In the genomic region with DNA sequence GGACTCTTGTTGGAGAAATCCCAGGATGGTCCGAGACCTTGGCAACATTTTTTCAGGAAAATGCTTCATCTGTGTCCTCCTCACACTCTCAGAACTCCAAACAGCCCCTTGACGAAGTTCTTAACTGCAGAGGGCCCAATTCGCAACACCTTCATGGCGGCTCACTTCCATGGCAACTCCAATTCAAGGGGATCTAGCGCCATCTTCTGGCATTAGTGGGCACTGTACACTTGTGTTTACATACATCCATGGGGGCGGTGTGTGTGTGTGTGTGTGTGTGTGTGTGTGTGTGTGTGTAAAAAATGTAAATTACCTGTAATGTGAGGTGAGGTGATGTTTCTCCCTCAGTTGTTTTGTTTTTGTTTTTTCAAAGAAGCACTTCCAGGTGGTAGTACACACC, we compare ENCODE assay signal across 14 mouse cellular contexts. TPM values are rescaled to one million over a fixed set of nuclear protein-coding genes. Genes with fewer than 3 reads are reported as not detected.
DNase-seq lines count a peak whose midpoint lies in the region; ATAC-seq and TF ChIP-seq lines count a peak whose summit lies in the region.
"Had no signal": no experiment of that assay in that cellular context is flagged by ENCODE, and none has a peak within 500 bp of the region (broad histone marks: within the 10 kb centered on the region; RNA-seq: fewer than 3 reads in every experiment).

No protein-coding gene starts in this region.

- no peaks in the 10 kb centered on the region for H3K4me1 ChIP-seq in heart, postnatal 0 days (ENCODE audit: control insufficient read depth, insufficient read depth)
- no peaks in the 10 kb centered on the region for H3K4me1 ChIP-seq in liver, embryonic 14.5 days (replicated peaks; ENCODE audit: control insufficient read depth in 2 of 2, insufficient read depth in 2 of 2, low read length in 1 of 2)
- H3K4me1 ChIP-seq: limb, embryonic 12.5 days; midbrain, embryonic 13.5 days had no signal

- no peaks in the 10 kb centered on the region for H3K9me3 ChIP-seq in heart, postnatal 0 days (replicated peaks; ENCODE audit: control insufficient read depth, low read length)
- H3K9me3 ChIP-seq in liver, embryonic 14.5 days (ENCODE audit: control insufficient read depth, low read length), result no peaks in the 10 kb centered on the region
- H3K9me3 ChIP-seq: limb, embryonic 12.5 days; midbrain, embryonic 13.5 days had no signal

- no peak overlapping the region for H3K4me3 ChIP-seq in heart, postnatal 0 days (ENCODE audit: low read depth, low read length)
- H3K4me3 ChIP-seq in liver, embryonic 14.5 days (ENCODE audit: insufficient read depth in 1 of 2, low read depth in 2 of 2, low read length in 2 of 2), result no peak overlapping the region
- H3K4me3 ChIP-seq: limb, embryonic 12.5 days; midbrain, embryonic 13.5 days had no signal

- 50% methylated on average over 6 of the region's 6 CpGs for WGBS in heart, postnatal 0 days
- WGBS in liver, embryonic 14.5 days (ENCODE audit: insufficient replicate concordance), result 37% methylated on average over 6 of the region's 6 CpGs

- H3K27me3 ChIP-seq in heart, postnatal 0 days (ENCODE audit: control insufficient read depth, insufficient read depth, low read length), result no peaks in the 10 kb centered on the region
- no peaks in the 10 kb centered on the region for H3K27me3 ChIP-seq in liver, embryonic 14.5 days (ENCODE audit: control insufficient read depth, insufficient read depth, low read length)
- H3K27me3 ChIP-seq: limb, embryonic 12.5 days; midbrain, embryonic 13.5 days had no signal

- no peak overlapping the region for H3K4me2 ChIP-seq in heart, postnatal 0 days (ENCODE audit: low read depth, low read length)
- no peak overlapping the region for H3K4me2 ChIP-seq in liver, embryonic 14.5 days (ENCODE audit: low read depth)
- H3K4me2 ChIP-seq: limb, embryonic 12.5 days; midbrain, embryonic 13.5 days had no signal

- H3K9ac ChIP-seq in heart, postnatal 0 days (replicated peaks; ENCODE audit: low read depth, low read length), result no peak overlapping the region
- no peak overlapping the region for H3K9ac ChIP-seq in liver, embryonic 14.5 days (replicated peaks)
- H3K9ac ChIP-seq: limb, embryonic 12.5 days; midbrain, embryonic 13.5 days had no signal

- ATAC-seq in heart, postnatal 0 days (ENCODE audit: insufficient read depth, low read depth), result no peak
- no peak for ATAC-seq in liver, embryonic 14.5 days (ENCODE audit: insufficient read depth)
- ATAC-seq: midbrain, embryonic 13.5 days had no signal

- TF ChIP-seq CTCF in heart, postnatal 0 days (IDR thresholded peaks at IDR 0.05; ENCODE audit: low read depth), result peak; percentile 36
- peak; percentile 63 for TF ChIP-seq CTCF in liver, embryonic 14.5 days (IDR thresholded peaks at IDR 0.05; ENCODE audit: low read depth)

- no peak for TF ChIP-seq EP300 in heart, postnatal 0 days (IDR thresholded peaks at IDR 0.05; ENCODE audit: low read depth)
- no peak for TF ChIP-seq EP300 in liver, embryonic 14.5 days (IDR thresholded peaks at IDR 0.05; ENCODE audit: low read depth)

- DNase-seq in heart, postnatal 0 days (ENCODE audit: low spot score), result no peak
- no peak for DNase-seq in heart, postnatal 10 days
- peak; percentile 72 for DNase-seq in A20 (ENCODE audit: low read depth, low spot score)
- peak; percentile 50 for DNase-seq in WW6 (ENCODE audit: low read depth, low spot score)
- peak in 2 of 3 experiments; percentile 20 to 42 for DNase-seq in liver, embryonic 14.5 days (ENCODE audit: low read depth in 3 of 3, low spot score in 3 of 3)
- no peak for DNase-seq in neural tube, embryonic 10.5 days (ENCODE audit: extremely low spot score, low spot score)
- no peak for DNase-seq in urinary bladder, postnatal 4 days (ENCODE audit: low spot score in 2 of 2)
- no peak for DNase-seq in spleen, adult 18-20 months
- DNase-seq: gastrocnemius, postnatal 14 days had no signal

- intact Hi-C loops in heart, postnatal 10 days (cut with DNase I), result loop anchor here (5.0 kb wide), 1 partner anchor 69 kb away; no protein-coding TSS in a partner anchor

- no peak overlapping the region for H3K27ac ChIP-seq in heart, postnatal 0 days (ENCODE audit: low read depth)
- H3K27ac ChIP-seq in liver, embryonic 14.5 days, result no peak overlapping the region
- H3K27ac ChIP-seq: limb, embryonic 12.5 days; midbrain, embryonic 13.5 days had no signal

- no peaks in the 10 kb centered on the region for H3K36me3 ChIP-seq in heart, postnatal 0 days (replicated peaks; ENCODE audit: control insufficient read depth, insufficient read depth, low read length)
- no peaks in the 10 kb centered on the region for H3K36me3 ChIP-seq in liver, embryonic 14.5 days (replicated peaks; ENCODE audit: control insufficient read depth, insufficient read depth, low read depth)
- H3K36me3 ChIP-seq: limb, embryonic 12.5 days; midbrain, embryonic 13.5 days had no signal

RNA-seq across cellular contexts. Expression of a gene that starts 12.3 kb away (rescaled TPM):
- 64.7 and 73.5 TPM in 2 replicates for total RNA-seq in heart, postnatal 0 days (2014; rRNA removed; ENCODE audit: low replicate concordance)
- polyA plus RNA-seq in heart, postnatal 0 days (2015; fragmentation: Nextera tagmentation; extraction: Ambion mirVana), result 82.0 and 83.5 TPM in 2 replicates
- 10 to 100 TPM; 73.9 to 74.7 TPM for total RNA-seq in heart, postnatal 10 days (2021)
- 42.0 and 47.2 TPM in 2 replicates for polyA plus RNA-seq in liver, embryonic 14.5 days (2012; rRNA removed)
- 51.5 and 57.8 TPM in 2 replicates for polyA plus RNA-seq in liver, embryonic 14.5 days (2014; fragmentation: Nextera tagmentation; extraction: Ambion mirVana)

RNA-seq across cellular contexts. Expression of a gene that starts 12.5 kb away (rescaled TPM):
- total RNA-seq in heart, postnatal 0 days (2014; rRNA removed; ENCODE audit: low replicate concordance), result not detected in 2 replicates
- not detected in 2 replicates for polyA plus RNA-seq in heart, postnatal 0 days (2015; fragmentation: Nextera tagmentation; extraction: Ambion mirVana)
- total RNA-seq in heart, postnatal 10 days (2021), result not detected
- polyA plus RNA-seq in liver, embryonic 14.5 days (2012; rRNA removed), result 0.11 TPM in 2 replicates
- polyA plus RNA-seq in liver, embryonic 14.5 days (2014; fragmentation: Nextera tagmentation; extraction: Ambion mirVana), result 0.04 TPM in 1 of 2 replicates, not detected in the other
- total RNA-seq: gastrocnemius, postnatal 14 days had no signal
- polyA plus RNA-seq: cortical plate, adult 2 months; intestine, embryonic 14.5 days; midbrain, embryonic 13.5 days had no signal

RNA-seq across cellular contexts. Expression of a gene that starts 28.6 kb away (rescaled TPM):
- total RNA-seq in heart, postnatal 0 days (2014; rRNA removed; ENCODE audit: low replicate concordance), result not detected in 2 replicates
- not detected in 2 replicates for polyA plus RNA-seq in heart, postnatal 0 days (2015; fragmentation: Nextera tagmentation; extraction: Ambion mirVana)
- total RNA-seq in heart, postnatal 10 days (2021), result not detected
- not detected in 2 replicates for polyA plus RNA-seq in liver, embryonic 14.5 days (2012; rRNA removed)
- polyA plus RNA-seq in liver, embryonic 14.5 days (2014; fragmentation: Nextera tagmentation; extraction: Ambion mirVana), result not detected in 2 replicates
- total RNA-seq: gastrocnemius, postnatal 14 days had no signal
- polyA plus RNA-seq: cortical plate, adult 2 months; intestine, embryonic 14.5 days; limb, embryonic 12.5 days; midbrain, embryonic 13.5 days; stomach, embryonic 16.5 days had no signal

RNA-seq across cellular contexts. Expression of a gene that starts 38.8 kb away (rescaled TPM):
- total RNA-seq in heart, postnatal 0 days (2014; rRNA removed; ENCODE audit: low replicate concordance), result not detected in 2 replicates
- polyA plus RNA-seq in heart, postnatal 0 days (2015; fragmentation: Nextera tagmentation; extraction: Ambion mirVana), result not detected in 2 replicates
- total RNA-seq in heart, postnatal 10 days (2021), result not detected
- not detected in 2 replicates for polyA plus RNA-seq in liver, embryonic 14.5 days (2012; rRNA removed)
- not detected in 2 replicates for polyA plus RNA-seq in liver, embryonic 14.5 days (2014; fragmentation: Nextera tagmentation; extraction: Ambion mirVana)
- total RNA-seq: gastrocnemius, postnatal 14 days had no signal
- polyA plus RNA-seq: cortical plate, adult 2 months; intestine, embryonic 14.5 days; limb, embryonic 12.5 days; midbrain, embryonic 13.5 days; stomach, embryonic 16.5 days had no signal

RNA-seq across cellular contexts. Expression of a gene that starts 42.7 kb away (rescaled TPM):
- 105 and 267 TPM in 2 replicates for total RNA-seq in heart, postnatal 0 days (2014; rRNA removed; ENCODE audit: low replicate concordance)
- 179 and 181 TPM in 2 replicates for polyA plus RNA-seq in heart, postnatal 0 days (2015; fragmentation: Nextera tagmentation; extraction: Ambion mirVana)
- total RNA-seq in heart, postnatal 10 days (2021), result 100 to 1,000 TPM; 135 to 140 TPM
- polyA plus RNA-seq in liver, embryonic 14.5 days (2012; rRNA removed), result 54.4 and 74.7 TPM in 2 replicates
- polyA plus RNA-seq in liver, embryonic 14.5 days (2014; fragmentation: Nextera tagmentation; extraction: Ambion mirVana), result 74.9 and 80.1 TPM in 2 replicates

Comparison
In these comparisons a context has a peak if more than half of its experiments do, and no peak if none do; other contexts are left out.
1. DNase-seq: peak in A20 (single experiment), WW6 (single experiment) and liver, embryonic 14.5 days (2 of 3); none in heart, postnatal 0 days (single experiment), heart, postnatal 10 days (0 of 2), neural tube, embryonic 10.5 days (single experiment), urinary bladder, postnatal 4 days (0 of 2) and spleen, adult 18-20 months (0 of 2).